Mouse (Mus musculus): Measurements from ENCODE around the gene Theg.

Theg gene

GRCm38 (mm10) chr10:79556951-79557350, 30.2 kb downstream of the Theg start:
- DNase-seq (ENCODE audit: low spot score in 2 of 2), result no peak

GRCm38 (mm10) chr10:79555238-79555724, 31.9 kb downstream of the Theg start:
- DNase-seq (ENCODE audit: low spot score in 2 of 2), result no peak

GRCm38 (mm10) chr10:79554330-79555237, 32.5 kb downstream of the Theg start, which contains the start of gene Mier2:
Gene Mier2 (minus strand): TSS chr10:79555199.
- peak; percentile 67 to 84 for DNase-seq (ENCODE audit: low spot score in 2 of 2)

GRCm38 (mm10) chr10:79553691-79554090, 33.4 kb downstream of the Theg start:
- no peak for DNase-seq (ENCODE audit: low spot score in 2 of 2)

- no peak for DNase-seq (ENCODE audit: low spot score in 2 of 2)
Observed at GRCm38 (mm10) chr10:79553176-79553575, 34.0 kb downstream of the Theg start.

GRCm38 (mm10) chr10:79552531-79552930, 34.6 kb downstream of the Theg start:
- no peak for DNase-seq (ENCODE audit: low spot score in 2 of 2)

- no peak for DNase-seq (ENCODE audit: low spot score in 2 of 2)
Observed at GRCm38 (mm10) chr10:79550366-79550765, 36.8 kb downstream of the Theg start.

GRCm38 (mm10) chr10:79548971-79549723, 38.0 kb downstream of the Theg start:
- DNase-seq (ENCODE audit: low spot score in 2 of 2), result peak in 1 of 2 experiments; percentile 59

GRCm38 (mm10) chr10:79548546-79548945, 38.6 kb downstream of the Theg start:
- DNase-seq (ENCODE audit: low spot score in 2 of 2), result peak in 1 of 2 experiments; percentile 54

- DNase-seq (ENCODE audit: low spot score in 2 of 2), result peak in 1 of 2 experiments; percentile 48
Observed at GRCm38 (mm10) chr10:79547148-79547675, 39.9 kb downstream of the Theg start.

GRCm38 (mm10) chr10:79546483-79546882, 40.6 kb downstream of the Theg start:
- no peak for DNase-seq (ENCODE audit: low spot score in 2 of 2)

- peak in 1 of 2 experiments; percentile 9 for DNase-seq (ENCODE audit: low spot score in 2 of 2)
Observed at GRCm38 (mm10) chr10:79545891-79546290, 41.2 kb downstream of the Theg start.

GRCm38 (mm10) chr10:79544631-79545030, 42.5 kb downstream of the Theg start:
- DNase-seq (ENCODE audit: low spot score in 2 of 2), result peak in 1 of 2 experiments; percentile 52

- peak; percentile 9 to 47 for DNase-seq (ENCODE audit: low spot score in 2 of 2)
Observed at GRCm38 (mm10) chr10:79543884-79544597, 43.1 kb downstream of the Theg start.

- peak in 1 of 2 experiments; percentile 54 for DNase-seq (ENCODE audit: low spot score in 2 of 2)
Observed at GRCm38 (mm10) chr10:79542171-79542570, 45.0 kb downstream of the Theg start.

GRCm38 (mm10) chr10:79541522-79541921, 45.6 kb downstream of the Theg start:
- DNase-seq (ENCODE audit: low spot score in 2 of 2), result peak in 1 of 2 experiments; percentile 61

GRCm38 (mm10) chr10:79540746-79541145, 46.4 kb downstream of the Theg start:
- DNase-seq (ENCODE audit: low spot score in 2 of 2), result peak in 1 of 2 experiments; percentile 59

- DNase-seq (ENCODE audit: low spot score in 2 of 2), result peak in 1 of 2 experiments; percentile 53
Observed at GRCm38 (mm10) chr10:79539701-79540495, 47.2 kb downstream of the Theg start.

GRCm38 (mm10) chr10:79538873-79539272, 48.3 kb downstream of the Theg start:
- DNase-seq (ENCODE audit: low spot score in 2 of 2), result no peak

GRCm38 (mm10) chr10:79538323-79538722, 48.8 kb downstream of the Theg start:
- peak in 1 of 2 experiments; percentile 47 for DNase-seq (ENCODE audit: low spot score in 2 of 2)
